Mouse (Mus musculus): Measurements from ENCODE around the gene Pkp4. TPM values are rescaled to one million over a fixed set of nuclear protein-coding genes. Genes with fewer than 3 reads are reported as not detected.

Pkp4 gene
- total RNA-seq, 2 experiments from 2014 or later: 211 to 222 TPM

- intact Hi-C loops (cut with DNase I): no loop called here
- DNase-seq (ENCODE audit: low spot score in 2 of 2): no peak
These were observed 243.4 kb downstream of the Pkp4 start for GRCm38 (mm10) chr2:59404022-59404421.

Other genes starting within 250 kb of the Pkp4 start
- gene Ccdc148, start 167 bp upstream of the Pkp4 start, total RNA-seq (2021): 10 to 100 TPM; 11.1 to 12.2 TPM